Comparison of ENCODE assay signal across 7 mouse cellular contexts in the genomic region with DNA sequence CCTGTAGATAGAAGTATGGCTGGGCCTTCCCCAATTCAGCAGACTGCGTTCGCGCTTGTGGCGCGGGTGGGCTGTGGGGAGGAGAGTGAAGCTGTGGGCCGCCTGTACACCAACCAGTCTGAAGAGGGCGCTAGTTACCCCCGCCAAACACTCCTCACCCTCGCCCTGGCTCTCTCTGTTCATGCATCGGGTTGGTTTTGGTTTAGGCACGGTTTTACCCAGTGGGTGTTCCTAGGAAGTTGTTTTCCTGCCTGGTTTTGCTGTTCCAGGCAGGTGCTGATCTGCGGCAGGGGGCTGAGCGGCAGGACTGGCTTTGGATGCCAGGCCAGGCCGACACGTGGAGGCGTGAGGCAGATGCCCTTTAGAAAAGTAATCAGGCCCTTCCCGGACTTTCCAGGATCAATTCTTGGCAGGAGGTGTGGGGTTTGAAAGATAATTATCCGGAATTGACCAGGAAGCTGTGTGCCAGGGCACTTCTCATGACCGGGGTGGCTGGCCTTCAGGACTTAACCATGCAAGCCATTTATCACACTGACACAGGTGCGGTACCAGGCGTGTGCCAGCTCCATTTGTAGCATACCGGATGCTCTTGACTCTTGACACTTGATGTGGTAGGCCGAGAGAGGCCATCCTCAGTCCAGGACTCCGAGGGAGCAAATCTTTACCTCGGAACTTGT. TPM values are rescaled to one million over a fixed set of nuclear protein-coding genes. Genes with fewer than 3 reads are reported as not detected.
A peak's percentile ranks its signal among the peaks of the same experiment; 100 is the strongest.
DNase-seq lines count a peak whose midpoint lies in the region; ATAC-seq and TF ChIP-seq lines count a peak whose summit lies in the region.

No protein-coding gene starts in this region.

- H3K4me3 ChIP-seq in MEL (ENCODE audit: control insufficient read depth in 1 of 2, insufficient read depth in 1 of 2, low read depth in 2 of 2, low read length in 2 of 2): peak overlapping the region; percentile 57 to 94
- peak overlapping the region; percentile 59 for H3K4me3 ChIP-seq in embryonic facial prominence, embryonic 14.5 days (ENCODE audit: low read depth, low read length)
- H3K4me3 ChIP-seq in hindbrain, embryonic 16.5 days (ENCODE audit: low read length): peak overlapping the region; percentile 71
- H3K4me3 ChIP-seq in lung, embryonic 14.5 days (ENCODE audit: low read depth, low read length): peak overlapping the region; percentile 59
- H3K4me3 ChIP-seq in neural tube, embryonic 14.5 days (ENCODE audit: low read depth, low read length): peak overlapping the region; percentile 64

- ATAC-seq in CD4-positive, CD25-positive, alpha-beta regulatory T cell, adult 4 months: peak; percentile 70
- 0 out of 2 replicates have a peak, but pooled peaks have one; percentile 37 for ATAC-seq in embryonic facial prominence, embryonic 14.5 days (ENCODE audit: low read depth)
- ATAC-seq in hindbrain, embryonic 16.5 days: peak; percentile 46
- peak; percentile 4; the same call in 1 of the 2 replicates for ATAC-seq in lung, embryonic 14.5 days (ENCODE audit: insufficient read depth)
- ATAC-seq in neural tube, embryonic 14.5 days (ENCODE audit: low read depth): peak; percentile 8; the same call in 1 of the 2 replicates

- WGBS in embryonic facial prominence, embryonic 14.5 days: 25% methylated on average over 25 of the region's 25 CpGs
- 15% methylated on average over 25 of the region's 25 CpGs for WGBS in hindbrain, embryonic 16.5 days
- 22% methylated on average over 25 of the region's 25 CpGs for WGBS in lung, embryonic 14.5 days
- 24% methylated on average over 25 of the region's 25 CpGs for WGBS in neural tube, embryonic 14.5 days

- H3K27ac ChIP-seq in MEL (ENCODE audit: control insufficient read depth, low read depth, low read length): peak overlapping the region; percentile 88
- H3K27ac ChIP-seq in embryonic facial prominence, embryonic 14.5 days (replicated peaks; ENCODE audit: low read depth, low read length): no peak overlapping the region
- H3K27ac ChIP-seq in hindbrain, embryonic 16.5 days (ENCODE audit: low read depth, low read length): peak overlapping the region; percentile 80
- no peak overlapping the region for H3K27ac ChIP-seq in lung, embryonic 14.5 days (ENCODE audit: low read depth)
- H3K27ac ChIP-seq in neural tube, embryonic 14.5 days (ENCODE audit: low read depth, low read length): peak overlapping the region; percentile 76

- peaks cover 11 to 27% of the 10 kb centered on the region in 2 experiments for H3K4me1 ChIP-seq in MEL (ENCODE audit: control insufficient read depth in 1 of 2, insufficient read depth in 2 of 2, low read length in 2 of 2)
- peaks cover 9% of the 10 kb centered on the region; the same call in 1 of the 2 replicates for H3K4me1 ChIP-seq in embryonic facial prominence, embryonic 14.5 days (ENCODE audit: control insufficient read depth, insufficient read depth, low read length)
- peaks cover 21% of the 10 kb centered on the region for H3K4me1 ChIP-seq in hindbrain, embryonic 16.5 days (ENCODE audit: control insufficient read depth, insufficient read depth, low read depth, low read length)
- peaks cover 3% of the 10 kb centered on the region; the same call in 1 of the 2 replicates for H3K4me1 ChIP-seq in lung, embryonic 14.5 days (ENCODE audit: insufficient read depth)
- peaks cover 13% of the 10 kb centered on the region; the same call in 1 of the 2 replicates for H3K4me1 ChIP-seq in neural tube, embryonic 14.5 days (ENCODE audit: control insufficient read depth, insufficient read depth, low read length)

- peak; percentile 76 to 86 (median 79) for TF ChIP-seq CTCF in MEL (IDR thresholded peaks at IDR 0.05 in 2 of 3, conservative IDR thresholded peaks at IDR 0.05 in 1 of 3; ENCODE audit: control insufficient read depth in 1 of 3, insufficient read depth in 1 of 3, low read depth in 2 of 3, low read length in 3 of 3, poor library complexity in 1 of 3, severe bottlenecking in 1 of 3)
- TF ChIP-seq CTCF in lung, embryonic 14.5 days (IDR thresholded peaks at IDR 0.05; ENCODE audit: low read depth): peak; percentile 57

- DNase-seq in MEL (ENCODE audit: low read depth, low spot score): peak; percentile 88
- no peak for DNase-seq in embryonic facial prominence, embryonic 14.5 days (ENCODE audit: low spot score)
- DNase-seq in lung, embryonic 14.5 days: peak; percentile 54
- DNase-seq in thymus, postnatal 4 days: peak; percentile 87

- peaks cover 11% of the 10 kb centered on the region for H3K79me2 ChIP-seq in MEL (ENCODE audit: control insufficient read depth, insufficient read depth, low read length, poor library complexity)

- TF ChIP-seq RAD21 in MEL (IDR thresholded peaks at IDR 0.05; ENCODE audit: low read depth, low read length): no peak; the same call in 1 of the 2 replicates

- H3K9me3 ChIP-seq in MEL (replicated peaks; ENCODE audit: insufficient read depth, low read length): no peaks in the 10 kb centered on the region
- H3K9me3 ChIP-seq in embryonic facial prominence, embryonic 14.5 days (ENCODE audit: control insufficient read depth, low read length): no peaks in the 10 kb centered on the region
- H3K9me3 ChIP-seq in hindbrain, embryonic 16.5 days (ENCODE audit: control insufficient read depth, low read length): no peaks in the 10 kb centered on the region
- no peaks in the 10 kb centered on the region for H3K9me3 ChIP-seq in lung, embryonic 14.5 days (ENCODE audit: low read depth, low read length)
- H3K9me3 ChIP-seq in neural tube, embryonic 14.5 days (ENCODE audit: control insufficient read depth, low read length): no peaks in the 10 kb centered on the region

- H3K4me2 ChIP-seq in embryonic facial prominence, embryonic 14.5 days (ENCODE audit: low read depth, low read length): peak overlapping the region; percentile 99
- H3K4me2 ChIP-seq in hindbrain, embryonic 16.5 days (ENCODE audit: low read length): peak overlapping the region; percentile 92
- H3K4me2 ChIP-seq in lung, embryonic 14.5 days: peak overlapping the region; percentile 97
- peak overlapping the region; percentile 95 for H3K4me2 ChIP-seq in neural tube, embryonic 14.5 days (ENCODE audit: low read depth, low read length)

- TF ChIP-seq POLR2A in MEL (IDR thresholded peaks at IDR 0.05; ENCODE audit: control insufficient read depth in 1 of 2, insufficient read depth in 1 of 2, low read depth in 1 of 2, low read length in 2 of 2, poor library complexity in 1 of 2): no peak; a peak in 1 of 4 replicates

- H3K36me3 ChIP-seq in MEL (ENCODE audit: control insufficient read depth in 1 of 2, insufficient read depth in 2 of 2, low read length in 2 of 2): peaks cover 0 to 17% of the 10 kb centered on the region in 2 experiments; a peak in 2 of 4 replicates
- no peaks in the 10 kb centered on the region for H3K36me3 ChIP-seq in embryonic facial prominence, embryonic 14.5 days (ENCODE audit: control insufficient read depth, insufficient read depth, low read length)
- H3K36me3 ChIP-seq in hindbrain, embryonic 16.5 days (ENCODE audit: control insufficient read depth, insufficient read depth, low read length): no peaks in the 10 kb centered on the region
- no peaks in the 10 kb centered on the region for H3K36me3 ChIP-seq in lung, embryonic 14.5 days (ENCODE audit: insufficient read depth)
- H3K36me3 ChIP-seq in neural tube, embryonic 14.5 days (ENCODE audit: control insufficient read depth, insufficient read depth, low read length): no peaks in the 10 kb centered on the region

- H3K27me3 ChIP-seq in MEL (ENCODE audit: control insufficient read depth in 1 of 2, insufficient read depth in 2 of 2, low read length in 2 of 2): no peaks in the 10 kb centered on the region
- H3K27me3 ChIP-seq in embryonic facial prominence, embryonic 14.5 days (replicated peaks; ENCODE audit: control insufficient read depth, insufficient read depth, low read length): peaks cover 28% of the 10 kb centered on the region
- no peaks in the 10 kb centered on the region for H3K27me3 ChIP-seq in hindbrain, embryonic 16.5 days (replicated peaks; ENCODE audit: control insufficient read depth, insufficient read depth, low read length)
- peaks cover 11% of the 10 kb centered on the region; the same call in 1 of the 2 replicates for H3K27me3 ChIP-seq in lung, embryonic 14.5 days (ENCODE audit: insufficient read depth, low read length)
- H3K27me3 ChIP-seq in neural tube, embryonic 14.5 days (ENCODE audit: control insufficient read depth, insufficient read depth, low read length): no peaks in the 10 kb centered on the region

- TF ChIP-seq EP300 in MEL (IDR thresholded peaks at IDR 0.05; ENCODE audit: low read depth in 1 of 2, low read length in 2 of 2): no peak

- peak overlapping the region; percentile 91 for H3K9ac ChIP-seq in MEL (ENCODE audit: control insufficient read depth, low read depth, low read length, poor library complexity, severe bottlenecking)
- H3K9ac ChIP-seq in embryonic facial prominence, embryonic 14.5 days (ENCODE audit: low read depth, low read length): peak overlapping the region; percentile 67
- H3K9ac ChIP-seq in hindbrain, embryonic 16.5 days (ENCODE audit: low read depth, low read length): peak overlapping the region; percentile 80
- peak overlapping the region; percentile 62; the same call in 1 of the 2 replicates for H3K9ac ChIP-seq in lung, embryonic 14.5 days
- peak overlapping the region; percentile 74; the same call in 1 of the 2 replicates for H3K9ac ChIP-seq in neural tube, embryonic 14.5 days (replicated peaks; ENCODE audit: low read depth, low read length)

RNA-seq across cellular contexts. Expression of a gene that starts 8.8 kb away (rescaled TPM):
- polyA plus RNA-seq in CD4-positive, CD25-positive, alpha-beta regulatory T cell, adult 4 months (2017; shearing (Covaris generic)): 10 to 100 TPM; 29.9 to 42.6 TPM
- 10.3 and 15.0 TPM in 2 replicates for total RNA-seq in MEL (2012; rRNA removed)
- 10 to 100 TPM in 1 of 2 experiments, not detected in 1; 14.2 TPM for polyA plus RNA-seq in MEL (2012; ENCODE audit: insufficient read depth in 1 of 2, insufficient read length in 2 of 2, low read depth in 1 of 2, low replicate concordance in 2 of 2, missing spikeins in 1 of 2)
- polyA plus RNA-seq in embryonic facial prominence, embryonic 14.5 days (2014; fragmentation: Nextera tagmentation; extraction: Ambion mirVana): 3.2 TPM in 2 replicates
- 8.6 and 10.9 TPM in 2 replicates for polyA plus RNA-seq in hindbrain, embryonic 16.5 days (2015; fragmentation: Nextera tagmentation; extraction: Ambion mirVana)
- 5.9 and 6.9 TPM in 2 replicates for polyA plus RNA-seq in lung, embryonic 14.5 days (2014; fragmentation: Nextera tagmentation; extraction: Ambion mirVana)
- polyA plus RNA-seq in neural tube, embryonic 14.5 days (2014; fragmentation: Nextera tagmentation; extraction: Ambion mirVana): 10.1 and 10.5 TPM in 2 replicates

RNA-seq across cellular contexts. Expression of a gene that starts 18.2 kb away (rescaled TPM):
- 1 to 10 TPM in 1 of 2 experiments, under 1 TPM in 1; 0.52 to 1.1 TPM for polyA plus RNA-seq in CD4-positive, CD25-positive, alpha-beta regulatory T cell, adult 4 months (2017; shearing (Covaris generic))
- total RNA-seq in MEL (2012; rRNA removed): 1.3 and 2.0 TPM in 2 replicates
- polyA plus RNA-seq in MEL (2012; ENCODE audit: insufficient read depth in 1 of 2, insufficient read length in 2 of 2, low read depth in 1 of 2, low replicate concordance in 2 of 2, missing spikeins in 1 of 2): 1 to 10 TPM in 1 of 2 experiments, not detected in 1; 3.6 TPM
- polyA plus RNA-seq in embryonic facial prominence, embryonic 14.5 days (2014; fragmentation: Nextera tagmentation; extraction: Ambion mirVana): 2.8 and 7.8 TPM in 2 replicates
- 6.4 and 8.8 TPM in 2 replicates for polyA plus RNA-seq in hindbrain, embryonic 16.5 days (2015; fragmentation: Nextera tagmentation; extraction: Ambion mirVana)
- polyA plus RNA-seq in lung, embryonic 14.5 days (2014; fragmentation: Nextera tagmentation; extraction: Ambion mirVana): 0.78 and 0.86 TPM in 2 replicates
- polyA plus RNA-seq in neural tube, embryonic 14.5 days (2014; fragmentation: Nextera tagmentation; extraction: Ambion mirVana): 2.0 and 3.3 TPM in 2 replicates

Comparison
In these comparisons a context has a peak if more than half of its experiments do, and no peak if none do; other contexts are left out.
1. ATAC-seq: peak in every context shown above with its lines; median percentile 70 in CD4-positive, CD25-positive, alpha-beta regulatory T cell, adult 4 months; 46 in hindbrain, embryonic 16.5 days; 37 in embryonic facial prominence, embryonic 14.5 days; 8 in neural tube, embryonic 14.5 days; 4 in lung, embryonic 14.5 days.
2. H3K27ac ChIP-seq: peak in MEL (single experiment), hindbrain, embryonic 16.5 days (single experiment) and neural tube, embryonic 14.5 days (single experiment); none in embryonic facial prominence, embryonic 14.5 days (single experiment) and lung, embryonic 14.5 days (single experiment).
3. Peak in every context shown above with its lines, with median percentiles within 50 percentile points of each other: H3K4me3 ChIP-seq, H3K9ac ChIP-seq and H3K4me2 ChIP-seq.